Mouse (Mus musculus) c-Kit-positive CD71-negative TER-119-negative erythroid progenitor cells, embryonic 14.5 days (primary cell): ENCODE results near the gene Nccrp1.
"Not testable (repeated sequence)": the region's sequence is repeated elsewhere in the genome, so short reads cannot be mapped to it uniquely, and the experiment has no call there.

ENCODE experiments used
- DNase-seq: peaks from one replicate; pipeline ENCODE4 v3.0.0-alpha.2; 2013; ENCODE audit warnings: low read depth

Nccrp1 gene

DNA sequence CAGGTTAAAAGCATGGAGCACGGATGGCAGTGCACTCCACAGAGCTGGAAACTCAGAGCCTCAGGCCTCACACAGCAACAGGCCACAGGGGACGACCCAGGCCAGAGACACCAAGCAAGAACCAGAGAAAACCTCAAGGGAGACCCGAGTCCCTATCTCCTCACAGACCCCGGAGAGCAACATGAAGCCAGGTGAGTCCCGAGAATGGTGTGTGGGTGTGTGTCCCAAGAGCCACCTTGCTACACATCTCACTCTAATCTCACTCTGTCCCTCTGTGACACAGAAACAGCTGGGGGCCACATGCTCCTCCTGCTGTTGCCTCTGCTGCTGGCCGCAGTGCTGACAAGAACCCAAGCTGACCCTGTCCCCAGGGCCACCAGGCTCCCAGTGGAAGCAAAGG lies 24.5 kb downstream of the Nccrp1 start, which contains the start of gene Ifnl3:
Gene Ifnl3, plus strand, starts transcription at position 301 of the 400 bp plus-strand sequence.
- not testable (repeated sequence) for DNase-seq

DNA sequence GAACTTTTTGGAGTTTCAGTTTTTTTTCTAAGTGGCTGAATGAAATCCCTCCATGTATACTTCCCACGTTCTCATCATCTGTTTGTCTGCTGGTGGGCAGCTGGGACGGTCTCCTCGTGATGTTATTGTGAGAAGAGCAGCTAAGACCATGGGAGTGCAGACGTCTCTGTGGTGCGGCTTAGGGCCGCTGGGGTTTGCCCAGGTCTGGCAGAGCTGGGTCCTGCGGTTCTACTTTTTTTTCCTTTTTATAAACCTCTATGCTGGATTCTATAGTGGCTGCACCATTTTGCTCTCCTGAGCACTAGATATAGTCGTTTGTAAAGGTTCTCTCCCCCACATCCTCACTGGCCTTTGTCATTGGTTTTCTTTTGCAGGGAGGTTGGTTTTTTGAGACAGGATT lies 35.6 kb downstream of the Nccrp1 start:
- no peak for DNase-seq

DNA sequence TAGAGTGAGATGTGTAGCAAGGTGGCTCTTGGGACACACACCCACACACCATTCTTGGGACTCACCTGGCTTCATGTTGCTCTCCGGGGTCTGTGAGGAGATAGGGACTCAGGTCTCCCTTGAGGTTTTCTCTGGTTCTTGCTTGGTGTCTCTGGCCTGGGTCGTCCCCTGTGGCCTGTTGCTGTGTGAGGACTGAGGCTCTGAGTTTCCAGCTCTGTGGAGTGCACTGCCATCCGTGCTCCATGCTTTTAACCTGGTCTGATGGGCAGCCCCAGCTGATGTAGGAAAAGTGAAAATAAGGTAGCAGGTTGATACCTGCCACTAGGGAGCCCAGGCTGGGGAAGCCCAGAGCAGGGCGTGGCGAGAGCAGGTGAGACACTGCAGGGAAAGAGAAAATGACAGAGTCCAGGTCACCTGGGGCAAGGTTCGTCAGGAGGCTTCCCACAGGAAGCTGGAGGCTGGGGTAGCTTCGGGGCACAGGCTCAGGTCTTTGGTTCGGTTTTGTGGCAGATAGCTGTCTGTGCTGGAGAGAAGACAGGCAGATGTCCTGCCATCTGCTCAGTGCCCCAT lies 36.6 kb downstream of the Nccrp1 start, which contains the start of gene Ifnl2:
Gene Ifnl2, minus strand, starts transcription at position 51 of the 570 bp plus-strand sequence.
- not testable (repeated sequence) for DNase-seq

DNA sequence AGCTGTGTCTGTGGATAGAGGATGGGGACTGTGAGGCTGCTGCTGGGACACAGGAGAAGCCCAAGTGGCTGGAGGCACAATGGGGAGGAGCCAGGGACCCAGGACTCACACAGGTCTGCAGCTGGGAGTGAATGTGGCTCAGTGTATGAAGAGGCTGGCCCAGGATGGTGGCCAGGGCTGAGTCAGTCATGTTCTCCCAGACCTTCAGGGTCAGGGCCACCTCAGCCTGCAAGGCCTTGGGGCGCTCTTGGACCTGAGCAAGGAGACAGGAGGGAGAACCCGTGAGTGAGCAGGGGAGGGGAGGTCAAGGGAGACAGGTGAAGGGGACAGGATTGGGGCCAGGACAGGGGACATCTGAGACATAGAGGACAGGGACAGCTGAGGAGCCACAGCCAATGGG lies 37.9 kb downstream of the Nccrp1 start:
- not testable (repeated sequence) for DNase-seq

DNA sequence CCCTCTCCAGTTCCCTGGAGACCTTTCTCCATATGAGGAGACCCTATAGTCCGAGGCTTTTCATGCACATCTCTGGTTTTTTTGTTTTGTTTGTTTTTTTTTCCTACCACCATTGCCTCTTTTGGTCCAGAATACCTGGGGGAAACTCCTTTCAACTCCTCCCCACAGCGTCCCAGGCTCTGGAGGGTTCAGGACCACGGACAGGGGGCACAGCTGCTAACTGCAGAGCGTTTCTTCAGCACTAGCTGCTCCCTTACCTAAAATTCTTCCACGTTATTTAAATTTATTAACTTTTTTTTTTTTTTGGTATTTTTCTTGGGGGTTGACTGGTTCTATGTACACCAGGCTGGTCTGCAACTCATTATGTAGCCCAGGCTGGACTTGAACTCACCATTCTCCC lies 41.5 kb downstream of the Nccrp1 start:
- DNase-seq = no peak

DNA sequence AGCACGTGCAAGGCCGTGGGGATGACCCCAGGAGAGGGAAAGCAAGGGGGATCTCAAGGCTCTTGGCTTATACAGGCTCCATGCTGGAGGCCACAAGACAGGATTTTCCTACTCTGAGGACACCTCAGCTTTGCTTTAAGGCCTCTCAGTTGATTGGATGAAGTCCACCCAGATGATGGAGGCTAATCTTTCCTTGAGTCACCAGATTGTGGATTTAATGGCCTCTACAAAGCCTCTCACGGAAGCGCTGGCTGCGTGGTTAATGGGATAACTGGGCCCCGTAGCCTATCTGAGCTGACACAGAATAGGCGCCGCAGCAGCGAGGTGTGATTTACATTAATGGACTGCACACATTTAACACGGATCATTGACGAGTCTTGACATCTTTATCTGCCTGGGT lies 51.6 kb downstream of the Nccrp1 start:
- DNase-seq = no peak
